Mouse (Mus musculus) neural tube, embryonic 15.5 days (tissue): ENCODE measurements at regions not wholly inside any gene's neighbourhood (a gene's known extent, or its start where the extent isn't known, plus 50 kb on each side); places are given as distances from the start of the nearest gene placed in this dataset.

ENCODE experiments used
- ATAC-seq: fragments of 200-750 bp; cut with Nextera tagmentation; 2 replicates; pipeline ENCODE4 v1.8.0; 2017; ENCODE audit warnings: mild to moderate bottlenecking, moderate TSS enrichment, moderate library complexity; ENCODE audit not compliant: low FRiP score
- H3K27ac ChIP-seq: fragments of 300-500 bp; sonication (generic); replicated peaks from 2 replicates; pipeline ENCODE4 v1.5.1; 2015; ENCODE audit warnings: mild to moderate bottlenecking, inconsistent platforms
- H3K27me3 ChIP-seq: fragments of 300-500 bp; sonication (generic); replicated peaks from 2 replicates; pipeline ENCODE4 v1.6.1; 2015; ENCODE audit warnings: inconsistent platforms
- H3K36me3 ChIP-seq: fragments of 300-500 bp; sonication (generic); 2 replicates; pipeline ENCODE4 v1.6.1; 2015; ENCODE audit warnings: inconsistent platforms
- H3K4me1 ChIP-seq: fragments of 300-500 bp; sonication (generic); 2 replicates; pipeline ENCODE4 v1.6.1; 2015; ENCODE audit warnings: inconsistent platforms
- H3K4me2 ChIP-seq: fragments of 300-500 bp; sonication (generic); 2 replicates; pipeline ENCODE4 v1.6.1; 2015; ENCODE audit warnings: inconsistent platforms, mild to moderate bottlenecking, moderate library complexity
- H3K4me3 ChIP-seq: fragments of 300-500 bp; sonication (generic); replicated peaks from 2 replicates; pipeline ENCODE4 v1.5.1; 2015; ENCODE audit warnings: mild to moderate bottlenecking, inconsistent platforms
- H3K9ac ChIP-seq: fragments of 300-500 bp; sonication (generic); replicated peaks from 2 replicates; pipeline ENCODE4 v1.6.1; 2015; ENCODE audit warnings: mild to moderate bottlenecking, inconsistent platforms
- H3K9me3 ChIP-seq: fragments of 300-500 bp; sonication (generic); replicated peaks from 2 replicates; pipeline ENCODE4 v1.6.1; 2016; ENCODE audit warnings: inconsistent platforms
- WGBS: fragments of 180-500 bp; shearing (Covaris S2); methylation state at CpG from one replicate; pipeline ENCODE4 v1.1.7; 2015; ENCODE audit warnings: mixed read lengths; 5-methylcytosine and 5-hydroxymethylcytosine counted together

GRCm38 (mm10) chr6:148719062-148719461 lies 112.2 kb downstream of the Ipo8 start:
- no peaks in the 10 kb centered on the region for H3K36me3 ChIP-seq
- H3K4me2 ChIP-seq: no peak overlapping the region
- peaks cover under 1% of the 10 kb centered on the region; the same call in 1 of the 2 replicates for H3K4me1 ChIP-seq
- H3K27ac ChIP-seq: no peak overlapping the region
- no peak overlapping the region for H3K9ac ChIP-seq
- H3K27me3 ChIP-seq: no peaks in the 10 kb centered on the region
- no peaks in the 10 kb centered on the region for H3K9me3 ChIP-seq
- no peak for ATAC-seq
- no peak overlapping the region for H3K4me3 ChIP-seq

GRCm38 (mm10) chr6:148710406-148710805 lies 120.9 kb downstream of the Ipo8 start:
- ATAC-seq: no peak
- H3K9ac ChIP-seq: no peak overlapping the region
- H3K27ac ChIP-seq: no peak overlapping the region
- 83% methylated on average over 3 of the region's 3 CpGs for WGBS
- H3K9me3 ChIP-seq: no peaks in the 10 kb centered on the region
- no peak overlapping the region for H3K4me2 ChIP-seq
- no peaks in the 10 kb centered on the region for H3K36me3 ChIP-seq
- H3K27me3 ChIP-seq: no peaks in the 10 kb centered on the region
- no peaks in the 10 kb centered on the region for H3K4me1 ChIP-seq
- H3K4me3 ChIP-seq: no peak overlapping the region

GRCm38 (mm10) chr6:148708389-148708788 lies 122.9 kb downstream of the Ipo8 start:
- no peaks in the 10 kb centered on the region for H3K9me3 ChIP-seq
- no peaks in the 10 kb centered on the region for H3K27me3 ChIP-seq
- H3K4me2 ChIP-seq: no peak overlapping the region
- no peak overlapping the region for H3K9ac ChIP-seq
- H3K4me1 ChIP-seq: no peaks in the 10 kb centered on the region
- ATAC-seq: no peak
- WGBS: 82% methylated on average over 2 of the region's 2 CpGs
- no peak overlapping the region for H3K27ac ChIP-seq
- no peak overlapping the region for H3K4me3 ChIP-seq
- no peaks in the 10 kb centered on the region for H3K36me3 ChIP-seq

- no peak overlapping the region for H3K4me2 ChIP-seq
- H3K27me3 ChIP-seq: no peaks in the 10 kb centered on the region
- ATAC-seq: no peak
- no peak overlapping the region for H3K9ac ChIP-seq
- no peak overlapping the region for H3K27ac ChIP-seq
- H3K4me1 ChIP-seq: no peaks in the 10 kb centered on the region
- no peaks in the 10 kb centered on the region for H3K9me3 ChIP-seq
- H3K4me3 ChIP-seq: no peak overlapping the region
- H3K36me3 ChIP-seq: no peaks in the 10 kb centered on the region
- WGBS: 33% methylated on average over 2 of the region's 2 CpGs
Measured at GRCm38 (mm10) chr6:148705711-148706110, 125.6 kb downstream of the Ipo8 start.

GRCm38 (mm10) chr6:148693329-148693728 lies 137.9 kb downstream of the Ipo8 start:
- H3K9ac ChIP-seq: no peak overlapping the region
- no peak for ATAC-seq
- H3K4me3 ChIP-seq: no peak overlapping the region
- H3K36me3 ChIP-seq: no peaks in the 10 kb centered on the region
- WGBS: 49% methylated on average over 4 of the region's 4 CpGs
- H3K9me3 ChIP-seq: no peaks in the 10 kb centered on the region
- H3K4me2 ChIP-seq: no peak overlapping the region
- no peaks in the 10 kb centered on the region for H3K4me1 ChIP-seq
- H3K27me3 ChIP-seq: no peaks in the 10 kb centered on the region
- H3K27ac ChIP-seq: no peak overlapping the region

GRCm38 (mm10) chr6:148687770-148688169 lies 143.5 kb downstream of the Ipo8 start:
- 27% methylated on average over 3 of the region's 4 CpGs for WGBS
- H3K4me1 ChIP-seq: no peaks in the 10 kb centered on the region
- peak; percentile 63 for ATAC-seq
- H3K4me2 ChIP-seq: no peak overlapping the region
- no peak overlapping the region for H3K4me3 ChIP-seq
- no peak overlapping the region for H3K9ac ChIP-seq
- no peak overlapping the region for H3K27ac ChIP-seq
- no peaks in the 10 kb centered on the region for H3K27me3 ChIP-seq
- H3K9me3 ChIP-seq: no peaks in the 10 kb centered on the region
- no peaks in the 10 kb centered on the region for H3K36me3 ChIP-seq

- Histone ChIP-seq H3K4me2 (no peak overlapping the region), H3K4me3 (no peak overlapping the region), H3K4me1 (no peaks in the 10 kb centered on the region), H3K27ac (no peak overlapping the region), H3K27me3 (no peaks in the 10 kb centered on the region), H3K36me3 (no peaks in the 10 kb centered on the region), H3K9me3 (no peaks in the 10 kb centered on the region), H3K9ac (no peak overlapping the region)
- 88% methylated on average over 2 of the region's 2 CpGs for WGBS
- no peak for ATAC-seq
Measured at GRCm38 (mm10) chr6:148660152-148660551, 171.1 kb downstream of the Ipo8 start.

- Histone ChIP-seq H3K27ac (no peak overlapping the region), H3K27me3 (no peaks in the 10 kb centered on the region)
- ATAC-seq: no peak
Measured at GRCm38 (mm10) chr6:148653216-148653615, 178.1 kb downstream of the Ipo8 start.

GRCm38 (mm10) chr6:148652434-148652833 lies 178.8 kb downstream of the Ipo8 start:
- no peak overlapping the region for H3K27ac ChIP-seq
- H3K36me3 ChIP-seq: no peaks in the 10 kb centered on the region
- H3K4me3 ChIP-seq: no peak overlapping the region
- H3K27me3 ChIP-seq: no peaks in the 10 kb centered on the region
- H3K9me3 ChIP-seq: no peaks in the 10 kb centered on the region
- ATAC-seq: no peak
- WGBS: 55% methylated on average over 4 of the region's 4 CpGs
- no peak overlapping the region for H3K9ac ChIP-seq
- no peak overlapping the region for H3K4me2 ChIP-seq
- H3K4me1 ChIP-seq: peaks cover 6% of the 10 kb centered on the region; the same call in 1 of the 2 replicates

More at GRCm38 (mm10) chr6:148653216-148653615, 178.1 kb downstream of the Ipo8 start:
- Histone ChIP-seq H3K4me1 (peaks cover 6% of the 10 kb centered on the region; the same call in 1 of the 2 replicates), H3K4me2 (no peak overlapping the region), H3K4me3 (no peak overlapping the region), H3K9ac (no peak overlapping the region), H3K9me3 (no peaks in the 10 kb centered on the region), H3K36me3 (no peaks in the 10 kb centered on the region)
- 41% methylated on average over 3 of the region's 3 CpGs for WGBS

- WGBS: 73% methylated on average over 2 of the region's 2 CpGs
- no peak for ATAC-seq
Measured at GRCm38 (mm10) chr6:148647423-148648390, 183.6 kb downstream of the Ipo8 start.

GRCm38 (mm10) chr6:148640595-148640994 lies 190.7 kb downstream of the Ipo8 start:
- 94% methylated on average over 1 of the region's 1 CpGs for WGBS
- Histone ChIP-seq H3K4me1 (no peaks in the 10 kb centered on the region), H3K27me3 (no peaks in the 10 kb centered on the region), H3K4me3 (no peak overlapping the region), H3K4me2 (no peak overlapping the region), H3K27ac (no peak overlapping the region), H3K9ac (no peak overlapping the region), H3K36me3 (no peaks in the 10 kb centered on the region), H3K9me3 (no peaks in the 10 kb centered on the region)
- ATAC-seq: no peak

More at GRCm38 (mm10) chr6:148647423-148648390, 183.6 kb downstream of the Ipo8 start:
- Histone ChIP-seq H3K4me2 (no peak overlapping the region), H3K36me3 (no peaks in the 10 kb centered on the region), H3K4me3 (no peak overlapping the region), H3K9me3 (no peaks in the 10 kb centered on the region), H3K4me1 (peaks cover 6% of the 10 kb centered on the region; the same call in 1 of the 2 replicates), H3K9ac (no peak overlapping the region), H3K27ac (no peak overlapping the region), H3K27me3 (no peaks in the 10 kb centered on the region)

GRCm38 (mm10) chr6:148634148-148634547 lies 190.0 kb upstream of the Tmtc1 start:
- H3K36me3 ChIP-seq: no peaks in the 10 kb centered on the region
- no peaks in the 10 kb centered on the region for H3K4me1 ChIP-seq
- ATAC-seq: no peak
- no peak overlapping the region for H3K4me3 ChIP-seq
- WGBS: 70% methylated on average over 2 of the region's 2 CpGs
- no peak overlapping the region for H3K9ac ChIP-seq
- H3K27ac ChIP-seq: no peak overlapping the region
- no peaks in the 10 kb centered on the region for H3K27me3 ChIP-seq
- H3K9me3 ChIP-seq: no peaks in the 10 kb centered on the region
- no peak overlapping the region for H3K4me2 ChIP-seq
